Mouse (Mus musculus) liver, embryonic 11.5 days (tissue): ENCODE data around the gene Oog4. TPM values are rescaled to one million over a fixed set of nuclear protein-coding genes. Genes with fewer than 3 reads are reported as not detected.
"Not testable (repeated sequence)": the region's sequence is repeated elsewhere in the genome, so short reads cannot be mapped to it uniquely, and the experiment has no call there.

Source experiments
- ATAC-seq: fragments of 200-750 bp; cut with Nextera tagmentation; replicated peaks from 2 replicates; pipeline ENCODE4 v1.8.0; 2017; ENCODE audit warnings: moderate number of reproducible peaks, mild to moderate bottlenecking, moderate TSS enrichment, moderate library complexity; ENCODE audit not compliant: low FRiP score
- DNase-seq: peaks from one replicate; pipeline ENCODE4 v3.0.0-alpha.2; 2017; ENCODE audit warnings: low spot score
- H3K27ac ChIP-seq: fragments of 300-500 bp; sonication (generic); 2 replicates; pipeline ENCODE4 v1.5.1; 2014; ENCODE audit warnings: mild to moderate bottlenecking, low read depth, low read length, control low read depth
- H3K27me3 ChIP-seq: fragments of 300-500 bp; sonication (generic); replicated peaks from 2 replicates; pipeline ENCODE4 v1.6.1; 2014; ENCODE audit warnings: low read length, mixed read lengths; ENCODE audit not compliant: control insufficient read depth, insufficient read depth
- H3K36me3 ChIP-seq: fragments of 300-500 bp; sonication (generic); 2 replicates; pipeline ENCODE4 v1.6.1; 2014; ENCODE audit warnings: mild to moderate bottlenecking, low read length, moderate library complexity, mixed read lengths; ENCODE audit not compliant: control insufficient read depth, insufficient read depth
- H3K4me1 ChIP-seq: fragments of 300-500 bp; sonication (generic); replicated peaks from 2 replicates; pipeline ENCODE4 v1.6.1; 2014; ENCODE audit warnings: low read length, mixed read lengths; ENCODE audit not compliant: control insufficient read depth, insufficient read depth
- H3K4me2 ChIP-seq: fragments of 300-500 bp; sonication (generic); 2 replicates; pipeline ENCODE4 v1.6.1; 2014; ENCODE audit warnings: mild to moderate bottlenecking, control low read depth, moderate library complexity
- H3K4me3 ChIP-seq: fragments of 300-500 bp; sonication (generic); 2 replicates; pipeline ENCODE4 v1.5.1; 2014; ENCODE audit warnings: low read depth, low read length, control low read depth
- H3K9ac ChIP-seq: fragments of 300-500 bp; sonication (generic); 2 replicates; pipeline ENCODE4 v1.6.1; 2014; ENCODE audit warnings: low read depth, low read length, control low read depth
- H3K9me3 ChIP-seq: fragments of 300-500 bp; sonication (generic); 2 replicates; pipeline ENCODE4 v1.6.1; 2016; ENCODE audit warnings: low read length, inconsistent platforms, mixed read lengths; ENCODE audit not compliant: control insufficient read depth
- WGBS: fragments of 180-500 bp; shearing (Covaris S2); extraction: QIAGEN DNeasy Blood & Tissue Kit; methylation state at CpG from one replicate; pipeline ENCODE4 v1.1.7; 2014; 5-methylcytosine and 5-hydroxymethylcytosine counted together
- polyA plus RNA-seq: library from polyadenylated mRNA; unstranded; fragments of >200 nt; fragmentation: Nextera tagmentation; extraction: Ambion mirVana; gene quantifications from 2 replicates; pipeline ENCODE4 v1.2.1, GENCODE M21; 2014

Gene Oog4
- not detected in 2 replicates for polyA plus RNA-seq

- DNase-seq: no peak
- no peaks in the 10 kb centered on the region for H3K27me3 ChIP-seq
- H3K36me3 ChIP-seq: no peaks in the 10 kb centered on the region
- no peak for ATAC-seq
- no peak within 1 kb of the TSS for H3K27ac ChIP-seq
- H3K4me2 ChIP-seq: no peak within 1 kb of the TSS
- no peak within 1 kb of the TSS for H3K4me3 ChIP-seq
- 75% methylated on average over 3 of the region's 3 CpGs for WGBS
- H3K9me3 ChIP-seq: no peaks in the 10 kb centered on the region
- H3K4me1 ChIP-seq: no peaks in the 10 kb centered on the region
- H3K9ac ChIP-seq: no peak within 1 kb of the TSS
Observed at GRCm38 (mm10) chr4:143450224-143450623, at the start of gene Oog4. Oog4 (minus strand) TSS chr4:143450324.

GRCm38 (mm10) chr4:143426770-143427169 lies 23.4 kb downstream of the Oog4 start:
- 81% methylated on average over 5 of the region's 5 CpGs for WGBS
- not testable (repeated sequence) for H3K27me3 ChIP-seq, H3K4me2 ChIP-seq, ATAC-seq, H3K4me1 ChIP-seq, H3K27ac ChIP-seq, H3K9ac ChIP-seq, H3K4me3 ChIP-seq, H3K9me3 ChIP-seq, H3K36me3 ChIP-seq, DNase-seq

- no peak overlapping the region for H3K9ac ChIP-seq
- H3K4me2 ChIP-seq: no peak overlapping the region
- DNase-seq: no peak
- no peaks in the 10 kb centered on the region for H3K27me3 ChIP-seq
- 93% methylated on average over 3 of the region's 3 CpGs for WGBS
- ATAC-seq: no peak
- no peaks in the 10 kb centered on the region for H3K4me1 ChIP-seq
- H3K36me3 ChIP-seq: peaks cover 28% of the 10 kb centered on the region
- H3K27ac ChIP-seq: no peak overlapping the region
- H3K9me3 ChIP-seq: no peaks in the 10 kb centered on the region; the same call in 1 of the 2 replicates
- H3K4me3 ChIP-seq: no peak overlapping the region
Observed at GRCm38 (mm10) chr4:143414121-143414520, 36.0 kb downstream of the Oog4 start.

- 85% methylated on average over 1 of the region's 1 CpGs for WGBS
- no peak for ATAC-seq
Observed at GRCm38 (mm10) chr4:143413621-143414020, 36.5 kb downstream of the Oog4 start.

GRCm38 (mm10) chr4:143412219-143413092 lies 37.7 kb downstream of the Oog4 start, which contains the start of gene Pramef8:
Pramef8 (plus strand) TSS chr4:143412426.
- WGBS: under 1% methylated on average over 50 of the region's 50 CpGs
- peak; percentile 93 for ATAC-seq

More at GRCm38 (mm10) chr4:143413621-143414020, 36.5 kb downstream of the Oog4 start:
- no peak overlapping the region for H3K4me2 ChIP-seq
- H3K9ac ChIP-seq: no peak overlapping the region
- peaks cover 23% of the 10 kb centered on the region for H3K36me3 ChIP-seq
- H3K9me3 ChIP-seq: no peaks in the 10 kb centered on the region; the same call in 1 of the 2 replicates
- no peaks in the 10 kb centered on the region for H3K27me3 ChIP-seq
- DNase-seq: no peak
- H3K4me1 ChIP-seq: no peaks in the 10 kb centered on the region
- no peak overlapping the region for H3K27ac ChIP-seq
- no peak overlapping the region for H3K4me3 ChIP-seq

GRCm38 (mm10) chr4:143411566-143412218 lies 38.4 kb downstream of the Oog4 start:
- peaks cover 11% of the 10 kb centered on the region; the same call in 1 of the 2 replicates for H3K36me3 ChIP-seq
- no peak for DNase-seq
- H3K9me3 ChIP-seq: no peaks in the 10 kb centered on the region; the same call in 1 of the 2 replicates
- WGBS: 70% methylated on average over 5 of the region's 5 CpGs
- ATAC-seq: 0 out of 2 replicates have a peak, but pooled peaks have one; percentile 29
- no peaks in the 10 kb centered on the region for H3K4me1 ChIP-seq
- H3K4me2 ChIP-seq: peak overlapping the region; percentile 68
- H3K27ac ChIP-seq: no peak overlapping the region
- H3K27me3 ChIP-seq: no peaks in the 10 kb centered on the region
- peak overlapping the region; percentile 44; the same call in 1 of the 2 replicates for H3K9ac ChIP-seq
- H3K4me3 ChIP-seq: peak overlapping the region; percentile 51

More at GRCm38 (mm10) chr4:143412219-143413092, 37.7 kb downstream of the Oog4 start, which contains the start of gene Pramef8:
- Histone ChIP-seq H3K9me3 (no peaks in the 10 kb centered on the region; the same call in 1 of the 2 replicates), H3K36me3 (peaks cover 13% of the 10 kb centered on the region), H3K9ac (peak within 1 kb of the TSS; percentile 53), H3K4me3 (peak within 1 kb of the TSS; percentile 51), H3K4me2 (peak within 1 kb of the TSS; percentile 68), H3K4me1 (no peaks in the 10 kb centered on the region), H3K27me3 (no peaks in the 10 kb centered on the region), H3K27ac (peak within 1 kb of the TSS; percentile 28)
- DNase-seq: peak; percentile 93

- H3K4me1 ChIP-seq: no peaks in the 10 kb centered on the region
- no peaks in the 10 kb centered on the region for H3K27me3 ChIP-seq
- H3K36me3 ChIP-seq: no peaks in the 10 kb centered on the region
- H3K27ac ChIP-seq: no peak within 1 kb of the TSS
- WGBS: 69% methylated on average over 26 of the region's 26 CpGs
- ATAC-seq: no peak
- no peaks in the 10 kb centered on the region for H3K9me3 ChIP-seq
- no peak within 1 kb of the TSS for H3K9ac ChIP-seq
- no peak within 1 kb of the TSS for H3K4me2 ChIP-seq
- no peak within 1 kb of the TSS for H3K4me3 ChIP-seq
- no peak for DNase-seq
Observed at GRCm38 (mm10) chr4:143394181-143394580, 55.9 kb downstream of the Oog4 start, which contains the start of gene Pramel1. Pramel1 (plus strand) TSS chr4:143394428.

GRCm38 (mm10) chr4:143388955-143389702 lies 61.0 kb downstream of the Oog4 start:
- Histone ChIP-seq H3K27ac (no peak overlapping the region), H3K4me1 (no peaks in the 10 kb centered on the region), H3K9me3 (no peaks in the 10 kb centered on the region), H3K27me3 (no peaks in the 10 kb centered on the region), H3K36me3 (no peaks in the 10 kb centered on the region), H3K9ac (0 out of 2 replicates have a peak overlapping the region, but pooled peaks have one; percentile 14), H3K4me2 (peak overlapping the region; percentile 54), H3K4me3 (peak overlapping the region; percentile 32)
- DNase-seq (peak; percentile 61), ATAC-seq (peak; percentile 85)
- WGBS: 10% methylated on average over 39 of the region's 43 CpGs
